Mouse (Mus musculus): Measurements from ENCODE around the gene Tenm4. TPM values are rescaled to one million over a fixed set of nuclear protein-coding genes. Genes with fewer than 3 reads are reported as not detected.
A peak's percentile ranks its signal among the peaks of the same experiment; 100 is the strongest.

Gene Tenm4
- polyA plus RNA-seq, 1 experiment from 2014 or later, result 42.7 TPM

DNA sequence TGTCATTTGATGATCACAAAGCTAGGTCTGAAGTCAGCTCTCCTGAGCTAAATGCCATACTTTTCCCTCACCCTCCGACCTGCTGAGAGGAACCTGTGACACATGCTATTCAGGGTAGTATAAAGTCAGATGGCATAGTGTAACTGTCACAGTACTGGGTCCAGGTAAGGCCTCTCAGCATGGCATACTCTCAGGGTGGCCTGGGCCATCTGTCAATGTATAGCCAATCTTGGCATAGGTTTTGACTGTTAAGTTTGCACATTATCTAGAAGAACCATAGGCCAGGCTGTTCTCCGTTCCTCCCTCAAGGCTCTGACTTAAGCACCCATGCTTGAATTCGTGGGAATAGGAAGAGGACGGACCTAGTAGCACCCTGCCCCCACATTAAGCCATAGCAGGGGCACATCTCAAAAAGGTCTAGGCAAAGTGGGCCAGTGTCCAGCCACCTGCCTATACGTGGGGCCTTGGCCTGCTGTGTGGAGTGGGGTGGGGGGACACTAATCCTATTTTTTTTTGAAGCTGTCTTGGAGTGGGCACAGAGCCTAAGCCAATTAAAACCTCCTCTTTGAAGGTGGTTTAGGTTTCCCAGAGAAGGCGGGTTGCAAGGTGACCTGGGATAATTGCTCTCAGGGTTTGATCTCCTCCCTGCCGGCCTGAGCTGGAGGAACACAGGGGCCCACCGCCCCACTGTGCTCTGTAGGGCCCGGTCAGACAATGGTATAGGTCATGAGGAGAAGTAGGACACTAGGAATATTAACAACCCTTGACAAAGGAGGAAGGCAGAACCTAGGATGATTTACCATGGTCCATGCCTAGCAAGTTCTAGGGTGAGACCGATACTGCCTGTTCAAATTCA, 359.8 kb downstream of the Tenm4 start:
- H3K4me2 ChIP-seq, result no peak overlapping the region
- no peak overlapping the region for H3K9ac ChIP-seq
- no peak overlapping the region for H3K4me3 ChIP-seq (replicated peaks)
- no peaks in the 10 kb centered on the region for H3K9me3 ChIP-seq (replicated peaks)
- no peaks in the 10 kb centered on the region for H3K36me3 ChIP-seq
- H3K4me1 ChIP-seq, result peaks cover 48% of the 10 kb centered on the region
- no peak overlapping the region for H3K27ac ChIP-seq
- H3K27me3 ChIP-seq, result 0 out of 2 replicates have a peak, but pooled peaks cover 5% of the 10 kb centered on the region
- ATAC-seq (replicated peaks; ENCODE audit: low FRiP score), result 0 out of 2 replicates have a peak, but pooled peaks have one; percentile 15
- 39% methylated on average over 10 of the region's 10 CpGs for WGBS

DNA sequence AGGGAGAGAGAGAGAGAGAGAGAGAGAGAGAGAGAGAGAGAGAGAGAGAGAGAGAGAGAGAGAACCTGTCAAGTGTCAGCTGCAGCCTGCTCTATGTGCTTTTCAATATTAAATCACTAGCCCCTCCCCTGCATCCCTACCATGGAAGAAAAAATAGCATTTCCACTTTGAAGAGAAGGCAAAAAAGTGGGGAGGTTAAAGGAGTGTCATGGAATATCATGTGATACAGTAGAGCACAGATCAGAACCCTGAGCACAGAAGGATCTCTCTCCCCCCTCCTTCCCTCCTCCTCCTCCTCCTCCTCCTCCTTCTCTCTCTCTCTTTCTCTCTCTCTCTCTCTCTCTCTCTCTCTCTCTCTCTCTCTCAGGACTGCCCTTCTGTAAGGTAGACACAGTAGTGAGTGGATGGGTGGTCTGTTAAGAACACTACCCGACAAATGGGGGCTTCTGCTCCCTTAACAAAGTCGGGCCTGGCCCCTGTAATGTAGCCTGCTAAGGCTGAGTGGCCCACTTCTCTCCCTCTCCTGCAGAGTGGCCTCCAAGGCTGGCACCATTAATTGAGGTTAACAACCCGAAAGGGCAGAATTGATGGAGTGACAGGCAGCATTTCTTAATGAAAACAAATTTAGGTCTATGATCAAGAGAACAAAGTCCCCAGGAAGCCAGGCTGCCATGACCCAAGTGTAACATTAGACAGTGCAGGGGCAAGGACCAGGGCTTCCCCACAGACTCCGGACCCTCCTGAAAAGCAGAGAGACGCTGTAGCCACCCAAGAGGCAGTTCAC, 361.1 kb downstream of the Tenm4 start:
- Histone ChIP-seq H3K4me2 (peak overlapping the region; percentile 33), H3K9me3 (replicated peaks) (no peaks in the 10 kb centered on the region), H3K27ac (peak overlapping the region; percentile 73), H3K9ac (no peak overlapping the region), H3K4me3 (replicated peaks) (peak overlapping the region; percentile 17), H3K4me1 (peaks cover 40% of the 10 kb centered on the region), H3K36me3 (no peaks in the 10 kb centered on the region), H3K27me3 (0 out of 2 replicates have a peak, but pooled peaks cover 5% of the 10 kb centered on the region)
- 10% methylated on average over 5 of the region's 5 CpGs for WGBS
- ATAC-seq (replicated peaks; ENCODE audit: low FRiP score), result peak; percentile 87

DNA sequence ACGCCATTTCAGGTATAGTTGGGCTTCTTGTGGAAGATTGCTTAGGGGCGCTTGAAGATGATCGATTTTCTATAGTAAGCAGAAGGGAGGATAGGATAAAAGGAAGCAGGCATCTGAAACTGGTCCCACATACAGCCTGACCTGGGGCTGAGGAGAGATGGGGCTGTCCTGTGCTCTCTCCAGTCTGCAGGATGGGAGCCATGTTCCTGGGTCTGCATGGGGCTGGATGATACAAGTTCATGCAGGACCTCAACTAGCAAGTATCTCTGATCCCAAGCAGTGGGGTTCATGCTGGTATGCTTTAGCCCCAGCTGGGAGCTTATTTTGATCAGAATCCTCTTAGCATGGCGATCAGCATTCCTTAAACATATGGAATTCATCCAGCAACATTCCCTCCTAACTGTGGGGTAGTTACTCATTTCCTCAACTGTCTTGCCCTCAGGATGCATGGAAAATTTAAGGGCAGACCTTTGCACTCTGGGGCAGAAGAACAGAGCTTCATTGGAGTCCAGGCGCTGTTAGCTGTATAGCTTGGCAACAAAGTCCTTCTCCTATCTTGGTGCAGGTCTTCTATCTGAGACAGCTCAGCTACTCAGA, 361.9 kb downstream of the Tenm4 start:
- Histone ChIP-seq H3K9ac (no peak overlapping the region), H3K27ac (peak overlapping the region; percentile 73), H3K9me3 (replicated peaks) (no peaks in the 10 kb centered on the region), H3K4me2 (peak overlapping the region; percentile 33), H3K36me3 (no peaks in the 10 kb centered on the region), H3K4me3 (replicated peaks) (peak overlapping the region; percentile 17), H3K4me1 (peaks cover 40% of the 10 kb centered on the region), H3K27me3 (peaks cover 9% of the 10 kb centered on the region; the same call in 1 of the 2 replicates)
- 43% methylated on average over 5 of the region's 5 CpGs for WGBS
- ATAC-seq (replicated peaks; ENCODE audit: low FRiP score), result peak; percentile 43

DNA sequence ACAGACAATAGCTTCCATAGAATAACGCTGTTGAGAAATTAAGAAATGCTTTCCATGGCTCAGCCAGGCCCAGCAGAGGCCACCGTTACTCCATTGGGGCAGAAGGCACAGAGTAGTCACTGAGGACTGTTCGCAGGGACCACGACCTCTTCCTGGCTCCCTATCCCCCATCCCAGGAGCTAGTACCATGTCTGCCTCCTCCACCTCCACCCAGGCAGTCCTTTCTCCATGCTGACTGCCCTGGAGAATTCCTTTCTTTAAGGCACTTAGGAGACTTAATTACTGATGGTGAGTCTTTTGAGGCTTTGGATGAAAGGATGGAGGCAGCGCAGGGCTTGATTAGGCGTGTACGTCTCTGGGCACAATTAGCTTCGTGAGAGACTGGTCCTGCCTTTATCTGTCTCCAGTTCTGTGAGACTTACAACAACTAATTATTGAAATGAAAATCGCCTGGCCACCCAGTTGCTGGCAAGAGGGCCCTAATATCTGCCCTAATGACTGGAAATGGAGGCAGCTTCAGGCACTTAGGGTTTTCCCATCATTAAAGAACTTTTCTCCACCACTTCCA, 365.4 kb downstream of the Tenm4 start:
- peak overlapping the region; percentile 62; the same call in 1 of the 2 replicates for H3K27ac ChIP-seq
- WGBS, result 69% methylated on average over 9 of the region's 9 CpGs
- no peaks in the 10 kb centered on the region for H3K9me3 ChIP-seq (replicated peaks)
- H3K4me1 ChIP-seq, result peaks cover 49% of the 10 kb centered on the region
- no peak overlapping the region for H3K4me3 ChIP-seq (replicated peaks)
- no peaks in the 10 kb centered on the region for H3K36me3 ChIP-seq
- no peak for ATAC-seq (replicated peaks; ENCODE audit: low FRiP score)
- H3K9ac ChIP-seq, result no peak overlapping the region
- no peak overlapping the region for H3K4me2 ChIP-seq
- peaks cover 9% of the 10 kb centered on the region; the same call in 1 of the 2 replicates for H3K27me3 ChIP-seq

DNA sequence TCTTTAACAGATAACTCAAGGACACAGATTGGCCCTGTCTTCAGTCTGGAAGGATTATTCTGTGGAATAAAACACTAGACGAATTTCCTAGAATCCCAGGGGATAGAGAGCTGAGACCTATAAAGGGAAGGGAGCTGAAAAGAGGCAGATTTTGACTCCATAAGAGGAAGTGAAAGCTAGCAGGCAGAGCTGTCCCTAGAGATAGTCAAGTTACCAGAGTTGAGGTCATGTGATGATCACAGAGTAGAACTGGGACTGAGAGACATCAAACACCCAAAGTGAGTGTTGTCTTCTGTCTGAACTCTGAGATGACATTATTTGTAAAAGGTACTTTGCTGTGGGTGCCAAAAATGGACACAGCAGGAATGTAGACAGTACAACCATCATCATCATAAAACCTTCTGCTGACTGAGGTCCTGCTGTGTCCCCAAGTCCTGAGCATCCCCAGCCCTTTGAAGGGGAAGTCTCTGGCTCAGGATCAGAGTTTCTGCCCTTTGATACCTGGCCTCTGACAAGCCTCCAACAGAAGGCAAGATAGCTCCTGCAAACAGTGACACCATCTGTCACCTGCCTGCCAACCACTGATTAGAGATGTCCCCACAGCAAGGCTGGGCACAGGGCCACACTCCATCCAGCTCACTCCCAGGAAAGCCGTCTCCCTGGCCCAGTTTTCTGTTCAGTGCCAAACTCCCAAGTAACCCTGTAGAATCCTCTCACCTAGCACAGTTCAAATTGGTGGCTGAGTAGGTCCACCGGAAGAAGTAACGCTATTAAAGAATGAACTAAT, 368.4 kb downstream of the Tenm4 start:
- Histone ChIP-seq H3K27me3 (peaks cover 9% of the 10 kb centered on the region; the same call in 1 of the 2 replicates), H3K4me1 (peaks cover 32% of the 10 kb centered on the region), H3K4me3 (replicated peaks) (no peak overlapping the region), H3K4me2 (no peak overlapping the region), H3K36me3 (no peaks in the 10 kb centered on the region), H3K9me3 (replicated peaks) (no peaks in the 10 kb centered on the region), H3K9ac (no peak overlapping the region), H3K27ac (peak overlapping the region; percentile 77)
- 85% methylated on average over 4 of the region's 4 CpGs for WGBS
- ATAC-seq (replicated peaks; ENCODE audit: low FRiP score), result no peak

DNA sequence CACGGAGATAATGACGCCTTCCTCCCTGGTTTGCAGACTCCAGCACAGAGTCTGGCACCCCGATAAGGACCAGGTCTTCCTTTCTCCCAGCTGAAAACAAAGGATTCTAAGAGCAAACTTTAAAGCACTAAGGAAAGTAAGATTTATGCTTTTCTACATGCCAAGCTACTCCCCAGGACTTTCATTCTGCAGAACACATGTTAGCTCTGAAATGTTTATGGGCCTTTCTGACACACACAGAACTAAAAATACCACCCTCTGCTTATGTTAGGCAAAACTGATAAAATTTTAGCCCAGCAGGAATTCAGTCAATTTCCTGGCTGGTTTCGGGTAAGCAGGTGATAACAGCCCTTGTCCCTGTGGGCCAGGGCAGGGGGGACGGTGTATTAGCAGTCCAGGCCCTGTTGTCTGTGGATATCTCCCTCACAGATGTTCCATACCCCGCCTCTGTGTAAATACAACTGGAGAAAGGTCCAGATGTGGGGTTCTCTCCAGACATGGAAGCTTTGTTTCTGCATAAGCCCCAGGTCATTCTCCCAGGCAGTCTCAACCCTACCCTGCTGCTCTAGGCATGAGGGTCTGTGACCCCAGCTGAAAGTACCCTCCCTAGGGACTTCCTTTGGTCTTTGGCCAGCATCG, 369.5 kb downstream of the Tenm4 start:
- 47% methylated on average over 7 of the region's 7 CpGs for WGBS
- no peaks in the 10 kb centered on the region for H3K9me3 ChIP-seq (replicated peaks)
- peaks cover 5% of the 10 kb centered on the region; the same call in 1 of the 2 replicates for H3K27me3 ChIP-seq
- H3K36me3 ChIP-seq, result no peaks in the 10 kb centered on the region
- 0 out of 2 replicates have a peak, but pooled peaks have one; percentile 23 for ATAC-seq (replicated peaks; ENCODE audit: low FRiP score)
- no peak overlapping the region for H3K9ac ChIP-seq
- peak overlapping the region; percentile 77 for H3K27ac ChIP-seq
- no peak overlapping the region for H3K4me2 ChIP-seq
- no peak overlapping the region for H3K4me3 ChIP-seq (replicated peaks)
- H3K4me1 ChIP-seq, result peaks cover 27% of the 10 kb centered on the region

DNA sequence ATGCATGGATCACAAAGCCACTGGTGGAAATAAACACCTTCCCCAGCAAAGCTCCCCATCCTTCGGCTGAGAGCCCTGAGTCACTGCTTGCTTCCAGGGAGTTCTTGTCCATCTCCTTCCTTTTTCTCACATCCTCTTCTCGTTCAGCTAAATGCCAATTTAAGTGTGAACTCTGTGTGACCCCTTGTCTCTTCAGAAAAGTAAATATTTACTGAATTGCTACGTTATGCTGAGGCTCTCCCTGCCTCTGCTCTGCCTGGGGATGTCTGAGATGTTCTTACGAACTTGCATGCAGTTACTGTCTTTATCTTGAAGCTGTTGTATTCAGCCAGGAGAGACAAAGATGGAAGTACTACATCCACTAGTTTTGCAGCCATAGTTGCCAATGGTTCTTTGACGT, 374.9 kb downstream of the Tenm4 start:
- no peak overlapping the region for H3K9ac ChIP-seq
- H3K36me3 ChIP-seq, result peaks cover 10% of the 10 kb centered on the region; the same call in 1 of the 2 replicates
- H3K27ac ChIP-seq, result no peak overlapping the region
- H3K27me3 ChIP-seq, result no peaks in the 10 kb centered on the region
- no peak for ATAC-seq (replicated peaks; ENCODE audit: low FRiP score)
- H3K4me3 ChIP-seq (replicated peaks), result no peak overlapping the region
- WGBS, result 43% methylated on average over 5 of the region's 5 CpGs
- no peak overlapping the region for H3K4me2 ChIP-seq
- H3K4me1 ChIP-seq, result peaks cover 12% of the 10 kb centered on the region
- no peaks in the 10 kb centered on the region for H3K9me3 ChIP-seq (replicated peaks)

DNA sequence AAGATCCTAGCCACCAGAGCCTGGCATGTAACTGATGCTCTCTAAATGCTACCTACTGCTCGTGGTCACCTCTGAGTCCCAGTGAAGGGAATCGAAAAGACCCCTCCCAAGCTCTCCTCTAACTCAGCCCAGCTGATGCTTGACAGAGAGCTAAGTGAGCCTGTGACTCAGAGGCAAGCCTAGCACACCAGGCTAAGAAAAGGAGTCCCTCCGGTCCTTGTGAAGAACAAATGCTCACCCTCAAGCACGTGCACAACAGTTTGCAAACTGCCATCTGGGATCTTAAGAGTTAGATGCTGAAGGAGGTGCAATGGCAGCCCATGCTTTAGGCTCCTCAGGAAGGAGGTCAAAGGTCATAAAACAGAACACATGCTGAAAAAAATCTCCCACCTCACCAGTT, 380.8 kb downstream of the Tenm4 start:
- H3K27ac ChIP-seq, result no peak overlapping the region
- H3K27me3 ChIP-seq, result no peaks in the 10 kb centered on the region
- 72% methylated on average over 4 of the region's 4 CpGs for WGBS
- H3K36me3 ChIP-seq, result peaks cover 15% of the 10 kb centered on the region; the same call in 1 of the 2 replicates
- H3K9me3 ChIP-seq (replicated peaks), result no peaks in the 10 kb centered on the region
- no peak overlapping the region for H3K4me2 ChIP-seq
- H3K4me3 ChIP-seq (replicated peaks), result no peak overlapping the region
- no peak overlapping the region for H3K9ac ChIP-seq
- no peak for ATAC-seq (replicated peaks; ENCODE audit: low FRiP score)
- H3K4me1 ChIP-seq, result peaks cover 43% of the 10 kb centered on the region

DNA sequence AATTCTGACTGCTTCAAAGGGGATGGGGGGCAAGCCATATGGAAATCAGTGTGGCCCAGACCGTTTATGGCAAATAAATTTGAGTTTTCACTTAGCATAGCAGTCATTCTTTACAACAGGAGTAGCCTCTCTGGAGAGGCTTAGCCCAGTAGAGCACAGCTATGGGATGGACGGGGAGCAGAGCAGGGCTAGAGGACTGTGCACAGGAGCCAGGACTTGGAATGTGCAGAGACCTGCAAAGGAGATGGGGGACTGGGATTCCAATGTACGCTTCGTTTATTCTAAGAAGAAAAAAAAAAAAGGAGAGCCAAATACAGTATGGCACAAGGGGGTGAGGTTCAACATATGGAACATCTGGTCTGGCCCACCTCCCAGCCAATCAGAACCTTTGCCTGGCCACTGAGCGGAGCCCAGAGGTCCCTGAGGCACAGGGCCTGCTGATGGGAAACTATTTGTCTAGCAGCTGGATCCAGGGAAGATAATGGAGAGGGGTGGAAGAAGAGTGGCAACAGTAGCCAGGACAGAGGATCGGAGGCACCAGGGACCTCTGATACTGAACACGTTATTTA, 381.3 kb downstream of the Tenm4 start:
- Histone ChIP-seq H3K27me3 (no peaks in the 10 kb centered on the region), H3K4me1 (peaks cover 47% of the 10 kb centered on the region), H3K4me2 (no peak overlapping the region), H3K4me3 (replicated peaks) (no peak overlapping the region), H3K9me3 (replicated peaks) (no peaks in the 10 kb centered on the region), H3K27ac (no peak overlapping the region), H3K9ac (no peak overlapping the region), H3K36me3 (peaks cover 15% of the 10 kb centered on the region; the same call in 1 of the 2 replicates)
- ATAC-seq (replicated peaks; ENCODE audit: low FRiP score), result no peak
- 55% methylated on average over 7 of the region's 7 CpGs for WGBS

DNA sequence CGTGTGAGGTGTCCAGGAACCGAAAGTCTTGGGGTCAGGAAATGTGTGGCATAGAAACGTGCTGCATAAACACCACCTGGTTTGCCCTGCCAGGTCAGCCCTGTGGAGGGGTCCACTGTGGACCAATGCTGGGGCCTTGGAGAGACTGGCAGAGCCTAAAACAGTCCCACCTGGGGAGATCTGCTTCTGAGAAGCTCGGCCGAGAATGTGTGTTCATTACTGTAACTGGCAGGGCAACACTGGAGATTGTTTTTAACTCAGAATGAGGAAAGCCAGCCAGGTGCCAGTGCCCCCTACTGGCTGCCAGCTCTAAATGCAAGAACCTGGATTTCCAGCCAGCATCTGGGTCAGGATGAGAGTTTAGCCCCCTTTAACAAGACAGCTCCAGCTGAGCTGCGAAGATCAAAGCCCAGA, 383.2 kb downstream of the Tenm4 start:
- ATAC-seq (replicated peaks; ENCODE audit: low FRiP score), result no peak; the same call in 1 of the 2 replicates
- Histone ChIP-seq H3K27me3 (no peaks in the 10 kb centered on the region), H3K9me3 (replicated peaks) (no peaks in the 10 kb centered on the region), H3K27ac (no peak overlapping the region), H3K4me3 (replicated peaks) (no peak overlapping the region), H3K4me1 (peaks cover 47% of the 10 kb centered on the region), H3K9ac (no peak overlapping the region), H3K36me3 (peaks cover 15% of the 10 kb centered on the region; the same call in 1 of the 2 replicates), H3K4me2 (no peak overlapping the region)
- 54% methylated on average over 6 of the region's 6 CpGs for WGBS
